Mouse (Mus musculus): ENCODE results near the gene Nupr1. TPM values are rescaled to one million over a fixed set of nuclear protein-coding genes. Genes with fewer than 3 reads are reported as not detected.
"Not testable (repeated sequence)": the region's sequence is repeated elsewhere in the genome, so short reads cannot be mapped to it uniquely, and the experiment has no call there.

The Nupr1 gene
- polyA plus RNA-seq, 1 experiment from 2014 or later: 2.8 TPM

GRCm38 (mm10) chr7:126648486-126648885 is 17.8 kb upstream of the Nupr1 start:
- no peak for ATAC-seq (ENCODE audit: low FRiP score)
- Histone ChIP-seq H3K27me3 (ENCODE audit: control insufficient read depth, insufficient read depth, low read length) (no peaks in the 10 kb centered on the region), H3K4me1 (ENCODE audit: control insufficient read depth, insufficient read depth, low read length) (peaks cover 3% of the 10 kb centered on the region; the same call in 1 of the 2 replicates), H3K27ac (ENCODE audit: low read depth, low read length) (no peak overlapping the region), H3K36me3 (ENCODE audit: control insufficient read depth, insufficient read depth, low read length) (no peaks in the 10 kb centered on the region), H3K4me3 (ENCODE audit: low read depth, low read length) (no peak overlapping the region; the same call in 1 of the 2 replicates), H3K9me3 (ENCODE audit: control insufficient read depth, low read length) (no peaks in the 10 kb centered on the region), H3K9ac (ENCODE audit: low read length) (peak overlapping the region; percentile 73), H3K4me2 (peak overlapping the region; percentile 65)
- peak; percentile 83 for DNase-seq (ENCODE audit: low spot score, missing footprints)
- 78% methylated on average over 4 of the region's 4 CpGs for WGBS

GRCm38 (mm10) chr7:126645708-126646107 is 15.0 kb upstream of the Nupr1 start:
- ATAC-seq (ENCODE audit: low FRiP score) (no peak), DNase-seq (ENCODE audit: low spot score, missing footprints) (no peak)
- WGBS: 66% methylated on average over 5 of the region's 5 CpGs
- H3K27me3 ChIP-seq (ENCODE audit: control insufficient read depth, insufficient read depth, low read length): no peaks in the 10 kb centered on the region
- H3K4me1 ChIP-seq (ENCODE audit: control insufficient read depth, insufficient read depth, low read length): peaks cover 3% of the 10 kb centered on the region; the same call in 1 of the 2 replicates
- H3K9me3 ChIP-seq (ENCODE audit: control insufficient read depth, low read length): no peaks in the 10 kb centered on the region
- H3K4me2 ChIP-seq: no peak overlapping the region
- H3K27ac ChIP-seq (ENCODE audit: low read depth, low read length): no peak overlapping the region
- H3K36me3 ChIP-seq (ENCODE audit: control insufficient read depth, insufficient read depth, low read length): no peaks in the 10 kb centered on the region
- no peak overlapping the region for H3K4me3 ChIP-seq (ENCODE audit: low read depth, low read length)
- no peak overlapping the region for H3K9ac ChIP-seq (ENCODE audit: low read length)

- H3K36me3 ChIP-seq (ENCODE audit: control insufficient read depth, insufficient read depth, low read length): no peaks in the 10 kb centered on the region
- no peaks in the 10 kb centered on the region for H3K27me3 ChIP-seq (ENCODE audit: control insufficient read depth, insufficient read depth, low read length)
- peaks cover 2% of the 10 kb centered on the region; the same call in 1 of the 2 replicates for H3K4me1 ChIP-seq (ENCODE audit: control insufficient read depth, insufficient read depth, low read length)
- no peak for DNase-seq (ENCODE audit: low spot score, missing footprints)
- ATAC-seq (ENCODE audit: low FRiP score): no peak
- no peak overlapping the region for H3K4me2 ChIP-seq
- H3K9ac ChIP-seq (ENCODE audit: low read length): no peak overlapping the region
- H3K4me3 ChIP-seq (ENCODE audit: low read depth, low read length): no peak overlapping the region
- H3K9me3 ChIP-seq (ENCODE audit: control insufficient read depth, low read length): no peaks in the 10 kb centered on the region
- H3K27ac ChIP-seq (ENCODE audit: low read depth, low read length): no peak overlapping the region
These were observed 14.3 kb upstream of the Nupr1 start for GRCm38 (mm10) chr7:126644914-126645313.

GRCm38 (mm10) chr7:126644345-126644744 is 13.7 kb upstream of the Nupr1 start:
- Histone ChIP-seq H3K4me2 (no peak overlapping the region), H3K27ac (ENCODE audit: low read depth, low read length) (no peak overlapping the region), H3K27me3 (ENCODE audit: control insufficient read depth, insufficient read depth, low read length) (no peaks in the 10 kb centered on the region), H3K36me3 (ENCODE audit: control insufficient read depth, insufficient read depth, low read length) (no peaks in the 10 kb centered on the region), H3K9ac (ENCODE audit: low read length) (no peak overlapping the region), H3K9me3 (ENCODE audit: control insufficient read depth, low read length) (no peaks in the 10 kb centered on the region), H3K4me3 (ENCODE audit: low read depth, low read length) (no peak overlapping the region), H3K4me1 (ENCODE audit: control insufficient read depth, insufficient read depth, low read length) (no peaks in the 10 kb centered on the region)
- WGBS: 73% methylated on average over 3 of the region's 3 CpGs
- DNase-seq (ENCODE audit: low spot score, missing footprints) (no peak), ATAC-seq (ENCODE audit: low FRiP score) (no peak)

GRCm38 (mm10) chr7:126643244-126643617 is 12.6 kb upstream of the Nupr1 start:
- DNase-seq (ENCODE audit: low spot score, missing footprints): not testable (repeated sequence)

GRCm38 (mm10) chr7:126642545-126643243 is 12.0 kb upstream of the Nupr1 start:
- Histone ChIP-seq H3K9me3 (ENCODE audit: control insufficient read depth, low read length) (no peaks in the 10 kb centered on the region), H3K4me3 (ENCODE audit: low read depth, low read length) (no peak overlapping the region), H3K27me3 (ENCODE audit: control insufficient read depth, insufficient read depth, low read length) (no peaks in the 10 kb centered on the region), H3K36me3 (ENCODE audit: control insufficient read depth, insufficient read depth, low read length) (no peaks in the 10 kb centered on the region), H3K27ac (ENCODE audit: low read depth, low read length) (no peak overlapping the region), H3K4me1 (ENCODE audit: control insufficient read depth, insufficient read depth, low read length) (no peaks in the 10 kb centered on the region), H3K4me2 (no peak overlapping the region), H3K9ac (ENCODE audit: low read length) (no peak overlapping the region)
- WGBS: 80% methylated on average over 5 of the region's 5 CpGs
- no peak for ATAC-seq (ENCODE audit: low FRiP score)
- DNase-seq (ENCODE audit: low spot score, missing footprints): no peak

More at GRCm38 (mm10) chr7:126643244-126643617, 12.6 kb upstream of the Nupr1 start:
- not testable (repeated sequence) for H3K4me2 ChIP-seq; H3K27ac ChIP-seq (ENCODE audit: low read depth, low read length); H3K27me3 ChIP-seq (ENCODE audit: control insufficient read depth, insufficient read depth, low read length); H3K4me1 ChIP-seq (ENCODE audit: control insufficient read depth, insufficient read depth, low read length); H3K4me3 ChIP-seq (ENCODE audit: low read depth, low read length); H3K9me3 ChIP-seq (ENCODE audit: control insufficient read depth, low read length); H3K9ac ChIP-seq (ENCODE audit: low read length); H3K36me3 ChIP-seq (ENCODE audit: control insufficient read depth, insufficient read depth, low read length); ATAC-seq (ENCODE audit: low FRiP score)
- WGBS: 81% methylated on average over 3 of the region's 3 CpGs

- no peak for ATAC-seq (ENCODE audit: low FRiP score)
- H3K9me3 ChIP-seq (ENCODE audit: control insufficient read depth, low read length): no peaks in the 10 kb centered on the region
- no peaks in the 10 kb centered on the region for H3K36me3 ChIP-seq (ENCODE audit: control insufficient read depth, insufficient read depth, low read length)
- DNase-seq (ENCODE audit: low spot score, missing footprints): no peak
- no peak overlapping the region for H3K9ac ChIP-seq (ENCODE audit: low read length)
- H3K4me1 ChIP-seq (ENCODE audit: control insufficient read depth, insufficient read depth, low read length): no peaks in the 10 kb centered on the region
- WGBS: 17% methylated on average over 4 of the region's 4 CpGs
- H3K4me3 ChIP-seq (ENCODE audit: low read depth, low read length): no peak overlapping the region
- no peaks in the 10 kb centered on the region for H3K27me3 ChIP-seq (ENCODE audit: control insufficient read depth, insufficient read depth, low read length)
- no peak overlapping the region for H3K27ac ChIP-seq (ENCODE audit: low read depth, low read length)
- no peak overlapping the region for H3K4me2 ChIP-seq
These were observed 6.3 kb upstream of the Nupr1 start for GRCm38 (mm10) chr7:126636733-126637520.

- no peak overlapping the region for H3K27ac ChIP-seq (ENCODE audit: low read depth, low read length)
- no peaks in the 10 kb centered on the region for H3K9me3 ChIP-seq (ENCODE audit: control insufficient read depth, low read length)
- H3K4me3 ChIP-seq (ENCODE audit: low read depth, low read length): no peak overlapping the region
- H3K4me2 ChIP-seq: no peak overlapping the region
- H3K9ac ChIP-seq (ENCODE audit: low read length): no peak overlapping the region
- no peaks in the 10 kb centered on the region for H3K4me1 ChIP-seq (ENCODE audit: control insufficient read depth, insufficient read depth, low read length)
- ATAC-seq (ENCODE audit: low FRiP score) (no peak), DNase-seq (ENCODE audit: low spot score, missing footprints) (no peak)
- H3K36me3 ChIP-seq (ENCODE audit: control insufficient read depth, insufficient read depth, low read length): no peaks in the 10 kb centered on the region
- H3K27me3 ChIP-seq (ENCODE audit: control insufficient read depth, insufficient read depth, low read length): no peaks in the 10 kb centered on the region
These were observed 4.7 kb upstream of the Nupr1 start for GRCm38 (mm10) chr7:126635375-126635774.

- ATAC-seq (ENCODE audit: low FRiP score): no peak
- no peak overlapping the region for H3K9ac ChIP-seq (ENCODE audit: low read length)
- no peak overlapping the region for H3K4me2 ChIP-seq
- 92% methylated on average over 2 of the region's 2 CpGs for WGBS
- H3K4me3 ChIP-seq (ENCODE audit: low read depth, low read length): no peak overlapping the region
- H3K9me3 ChIP-seq (ENCODE audit: control insufficient read depth, low read length): no peaks in the 10 kb centered on the region
- H3K36me3 ChIP-seq (ENCODE audit: control insufficient read depth, insufficient read depth, low read length): no peaks in the 10 kb centered on the region
- 0 out of 2 replicates have a peak, but pooled peaks cover 2% of the 10 kb centered on the region for H3K4me1 ChIP-seq (ENCODE audit: control insufficient read depth, insufficient read depth, low read length)
- H3K27ac ChIP-seq (ENCODE audit: low read depth, low read length): no peak overlapping the region
- H3K27me3 ChIP-seq (ENCODE audit: control insufficient read depth, insufficient read depth, low read length): no peaks in the 10 kb centered on the region
- no peak for DNase-seq (ENCODE audit: low spot score, missing footprints)
These were observed 1.8 kb upstream of the Nupr1 start for GRCm38 (mm10) chr7:126632478-126632877.

Data from midbrain, embryonic 11.5 days (tissue).